Mouse (Mus musculus): ENCODE data around the gene BC052040. TPM values are rescaled to one million over a fixed set of nuclear protein-coding genes. Genes with fewer than 3 reads are reported as not detected.

The BC052040 gene
- polyA plus RNA-seq, 1 experiment from 2014 or later, result 18.9 TPM

GRCm38 (mm10) chr2:115774153-115774908 lies 192.8 kb downstream of the BC052040 start:
- ATAC-seq, result no peak
- no peak overlapping the region for H3K4me3 ChIP-seq (ENCODE audit: low read depth, low read length)
- peaks cover 7% of the 10 kb centered on the region; the same call in 1 of the 2 replicates for H3K36me3 ChIP-seq (ENCODE audit: control insufficient read depth, insufficient read depth, low read length)
- no peaks in the 10 kb centered on the region for H3K27me3 ChIP-seq (replicated peaks; ENCODE audit: control insufficient read depth, insufficient read depth, low read length)
- H3K27ac ChIP-seq (ENCODE audit: low read depth, low read length), result no peak overlapping the region
- no peak overlapping the region for H3K4me2 ChIP-seq (ENCODE audit: low read length)
- DNase-seq (ENCODE audit: low spot score), result no peak
- no peak overlapping the region for H3K9ac ChIP-seq (ENCODE audit: low read length)
- 83% methylated on average over 5 of the region's 5 CpGs for WGBS
- H3K4me1 ChIP-seq (ENCODE audit: control insufficient read depth, insufficient read depth, low read length), result no peaks in the 10 kb centered on the region
- no peaks in the 10 kb centered on the region for H3K9me3 ChIP-seq (replicated peaks; ENCODE audit: control insufficient read depth, low read length)

- ATAC-seq (no peak), DNase-seq (ENCODE audit: low spot score) (no peak)
- no peak overlapping the region for H3K9ac ChIP-seq (ENCODE audit: low read length)
- no peaks in the 10 kb centered on the region for H3K27me3 ChIP-seq (replicated peaks; ENCODE audit: control insufficient read depth, insufficient read depth, low read length)
- H3K4me3 ChIP-seq (ENCODE audit: low read depth, low read length), result no peak overlapping the region
- peaks cover 8% of the 10 kb centered on the region; the same call in 1 of the 2 replicates for H3K36me3 ChIP-seq (ENCODE audit: control insufficient read depth, insufficient read depth, low read length)
- 85% methylated on average over 8 of the region's 8 CpGs for WGBS
- H3K27ac ChIP-seq (ENCODE audit: low read depth, low read length), result no peak overlapping the region
- H3K4me1 ChIP-seq (ENCODE audit: control insufficient read depth, insufficient read depth, low read length), result no peaks in the 10 kb centered on the region
- no peak overlapping the region for H3K4me2 ChIP-seq (ENCODE audit: low read length)
- H3K9me3 ChIP-seq (replicated peaks; ENCODE audit: control insufficient read depth, low read length), result no peaks in the 10 kb centered on the region
Measured at GRCm38 (mm10) chr2:115775488-115776217, 194.1 kb downstream of the BC052040 start.

- H3K27me3 ChIP-seq (replicated peaks; ENCODE audit: control insufficient read depth, insufficient read depth, low read length), result no peaks in the 10 kb centered on the region
- H3K9ac ChIP-seq (ENCODE audit: low read length), result no peak overlapping the region
- no peak for ATAC-seq
- no peaks in the 10 kb centered on the region for H3K9me3 ChIP-seq (replicated peaks; ENCODE audit: control insufficient read depth, low read length)
- H3K27ac ChIP-seq (ENCODE audit: low read depth, low read length), result no peak overlapping the region
- H3K4me3 ChIP-seq (ENCODE audit: low read depth, low read length), result no peak overlapping the region
- WGBS, result 88% methylated on average over 17 of the region's 17 CpGs
- H3K4me2 ChIP-seq (ENCODE audit: low read length), result no peak overlapping the region
- no peaks in the 10 kb centered on the region for H3K4me1 ChIP-seq (ENCODE audit: control insufficient read depth, insufficient read depth, low read length)
- DNase-seq (ENCODE audit: low spot score), result no peak
- H3K36me3 ChIP-seq (ENCODE audit: control insufficient read depth, insufficient read depth, low read length), result peaks cover 8% of the 10 kb centered on the region; the same call in 1 of the 2 replicates
Measured at GRCm38 (mm10) chr2:115776924-115777860, 195.7 kb downstream of the BC052040 start.

- H3K36me3 ChIP-seq (ENCODE audit: control insufficient read depth, insufficient read depth, low read length), result peaks cover 8% of the 10 kb centered on the region; the same call in 1 of the 2 replicates
- H3K27ac ChIP-seq (ENCODE audit: low read depth, low read length), result no peak overlapping the region
- H3K4me2 ChIP-seq (ENCODE audit: low read length), result no peak overlapping the region
- no peak for DNase-seq (ENCODE audit: low spot score)
- 85% methylated on average over 5 of the region's 5 CpGs for WGBS
- no peaks in the 10 kb centered on the region for H3K9me3 ChIP-seq (replicated peaks; ENCODE audit: control insufficient read depth, low read length)
- ATAC-seq, result no peak
- H3K4me3 ChIP-seq (ENCODE audit: low read depth, low read length), result no peak overlapping the region
- H3K4me1 ChIP-seq (ENCODE audit: control insufficient read depth, insufficient read depth, low read length), result no peaks in the 10 kb centered on the region
- H3K9ac ChIP-seq (ENCODE audit: low read length), result no peak overlapping the region
- no peaks in the 10 kb centered on the region for H3K27me3 ChIP-seq (replicated peaks; ENCODE audit: control insufficient read depth, insufficient read depth, low read length)
Measured at GRCm38 (mm10) chr2:115780546-115781011, 199.1 kb downstream of the BC052040 start.

GRCm38 (mm10) chr2:115785687-115786086 lies 204.2 kb downstream of the BC052040 start:
- DNase-seq (ENCODE audit: low spot score) (no peak), ATAC-seq (no peak)
- Histone ChIP-seq H3K36me3 (ENCODE audit: control insufficient read depth, insufficient read depth, low read length) (no peaks in the 10 kb centered on the region), H3K9me3 (replicated peaks; ENCODE audit: control insufficient read depth, low read length) (no peaks in the 10 kb centered on the region), H3K9ac (ENCODE audit: low read length) (no peak overlapping the region), H3K27me3 (replicated peaks; ENCODE audit: control insufficient read depth, insufficient read depth, low read length) (no peaks in the 10 kb centered on the region), H3K4me2 (ENCODE audit: low read length) (no peak overlapping the region), H3K4me3 (ENCODE audit: low read depth, low read length) (no peak overlapping the region), H3K27ac (ENCODE audit: low read depth, low read length) (no peak overlapping the region), H3K4me1 (ENCODE audit: control insufficient read depth, insufficient read depth, low read length) (no peaks in the 10 kb centered on the region)
- 59% methylated on average over 6 of the region's 6 CpGs for WGBS

GRCm38 (mm10) chr2:115798839-115799238 lies 217.3 kb downstream of the BC052040 start:
- Histone ChIP-seq H3K9me3 (replicated peaks; ENCODE audit: control insufficient read depth, low read length) (no peaks in the 10 kb centered on the region), H3K4me3 (ENCODE audit: low read depth, low read length) (no peak overlapping the region), H3K4me1 (ENCODE audit: control insufficient read depth, insufficient read depth, low read length) (no peaks in the 10 kb centered on the region), H3K27me3 (replicated peaks; ENCODE audit: control insufficient read depth, insufficient read depth, low read length) (no peaks in the 10 kb centered on the region), H3K27ac (ENCODE audit: low read depth, low read length) (no peak overlapping the region), H3K9ac (ENCODE audit: low read length) (no peak overlapping the region), H3K4me2 (ENCODE audit: low read length) (no peak overlapping the region), H3K36me3 (ENCODE audit: control insufficient read depth, insufficient read depth, low read length) (no peaks in the 10 kb centered on the region)
- no peak for DNase-seq (ENCODE audit: low spot score)
- ATAC-seq, result no peak
- 87% methylated on average over 6 of the region's 6 CpGs for WGBS

GRCm38 (mm10) chr2:115808376-115808775 lies 226.9 kb downstream of the BC052040 start:
- H3K36me3 ChIP-seq (ENCODE audit: control insufficient read depth, insufficient read depth, low read length), result no peaks in the 10 kb centered on the region
- H3K9ac ChIP-seq (ENCODE audit: low read length), result no peak overlapping the region
- DNase-seq (ENCODE audit: low spot score) (no peak), ATAC-seq (no peak)
- no peaks in the 10 kb centered on the region for H3K27me3 ChIP-seq (replicated peaks; ENCODE audit: control insufficient read depth, insufficient read depth, low read length)
- no peak overlapping the region for H3K27ac ChIP-seq (ENCODE audit: low read depth, low read length)
- peaks cover 6% of the 10 kb centered on the region; the same call in 1 of the 2 replicates for H3K4me1 ChIP-seq (ENCODE audit: control insufficient read depth, insufficient read depth, low read length)
- no peak overlapping the region for H3K4me2 ChIP-seq (ENCODE audit: low read length)
- no peaks in the 10 kb centered on the region for H3K9me3 ChIP-seq (replicated peaks; ENCODE audit: control insufficient read depth, low read length)
- H3K4me3 ChIP-seq (ENCODE audit: low read depth, low read length), result no peak overlapping the region
- WGBS, result 64% methylated on average over 4 of the region's 4 CpGs

- 37% methylated on average over 11 of the region's 11 CpGs for WGBS
- H3K27me3 ChIP-seq (replicated peaks; ENCODE audit: control insufficient read depth, insufficient read depth, low read length), result no peaks in the 10 kb centered on the region
- H3K9me3 ChIP-seq (replicated peaks; ENCODE audit: control insufficient read depth, low read length), result no peaks in the 10 kb centered on the region
- H3K36me3 ChIP-seq (ENCODE audit: control insufficient read depth, insufficient read depth, low read length), result no peaks in the 10 kb centered on the region
- 0 out of 2 replicates have a peak overlapping the region, but pooled peaks have one; percentile 12 for H3K4me2 ChIP-seq (ENCODE audit: low read length)
- H3K9ac ChIP-seq (ENCODE audit: low read length), result no peak overlapping the region
- peaks cover 17% of the 10 kb centered on the region for H3K4me1 ChIP-seq (ENCODE audit: control insufficient read depth, insufficient read depth, low read length)
- DNase-seq (ENCODE audit: low spot score), result peak; percentile 68
- ATAC-seq, result peak; percentile 61
- no peak overlapping the region for H3K27ac ChIP-seq (ENCODE audit: low read depth, low read length)
- no peak overlapping the region for H3K4me3 ChIP-seq (ENCODE audit: low read depth, low read length)
Measured at GRCm38 (mm10) chr2:115813316-115813715, 231.8 kb downstream of the BC052040 start.
